Mouse (Mus musculus) fibroblast of lung, adult 2 months (primary cell): ENCODE data around the gene 4930519G04Rik.
"Not testable (repeated sequence)": the region's sequence is repeated elsewhere in the genome, so short reads cannot be mapped to it uniquely, and the experiment has no call there.

Experiments
- DNase-seq: peaks from one replicate; pipeline ENCODE4 v3.0.0-alpha.2; 2011; ENCODE audit warnings: low read depth

Gene 4930519G04Rik

GRCm38 (mm10) chr5:114913686-114914085 is 60.2 kb downstream of the 4930519G04Rik start:
- DNase-seq = no peak

DNA sequence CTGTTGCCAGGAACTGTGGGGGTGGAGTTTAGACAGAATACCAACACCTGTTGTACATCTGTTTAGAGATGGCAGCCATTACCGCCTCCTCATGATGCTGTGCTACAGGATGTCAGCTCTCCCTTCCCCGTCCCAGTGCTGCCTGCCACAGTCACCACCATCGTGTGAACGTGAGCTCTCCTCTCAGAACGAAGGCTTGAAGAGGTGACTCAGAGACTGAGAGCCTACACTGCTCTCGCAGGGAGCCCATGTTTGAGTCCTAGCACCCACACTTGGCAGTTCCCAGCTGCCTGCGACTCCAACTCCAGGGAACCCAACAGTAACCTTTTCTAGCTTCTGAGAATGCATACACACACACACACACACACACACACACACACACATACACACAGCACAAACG is 61.4 kb downstream of the 4930519G04Rik start:
- DNase-seq = no peak

GRCm38 (mm10) chr5:114915854-114916253 is 62.4 kb downstream of the 4930519G04Rik start:
- DNase-seq = no peak

- DNase-seq = no peak
Observed at GRCm38 (mm10) chr5:114916777-114917176, 63.3 kb downstream of the 4930519G04Rik start.

DNA sequence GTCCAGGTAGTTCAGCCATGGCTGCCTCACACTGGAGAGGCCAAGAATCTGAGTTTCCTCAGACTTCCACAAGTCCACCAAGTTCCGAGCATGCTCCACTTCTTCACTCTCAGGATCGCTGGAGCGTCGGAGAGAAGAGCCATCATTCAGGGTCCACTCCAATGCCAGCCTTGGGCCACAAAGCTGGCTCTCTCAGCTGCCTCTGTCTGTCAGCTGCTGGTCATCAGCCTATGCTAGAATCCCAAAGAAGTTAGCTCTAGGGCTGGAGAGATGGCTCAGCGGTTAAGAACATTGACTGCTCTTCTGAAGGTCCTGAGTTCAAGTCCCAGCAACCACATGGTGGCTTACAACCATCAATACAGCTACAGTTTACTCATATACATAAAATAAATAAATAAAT is 63.9 kb downstream of the 4930519G04Rik start:
- not testable (repeated sequence) for DNase-seq

DNA sequence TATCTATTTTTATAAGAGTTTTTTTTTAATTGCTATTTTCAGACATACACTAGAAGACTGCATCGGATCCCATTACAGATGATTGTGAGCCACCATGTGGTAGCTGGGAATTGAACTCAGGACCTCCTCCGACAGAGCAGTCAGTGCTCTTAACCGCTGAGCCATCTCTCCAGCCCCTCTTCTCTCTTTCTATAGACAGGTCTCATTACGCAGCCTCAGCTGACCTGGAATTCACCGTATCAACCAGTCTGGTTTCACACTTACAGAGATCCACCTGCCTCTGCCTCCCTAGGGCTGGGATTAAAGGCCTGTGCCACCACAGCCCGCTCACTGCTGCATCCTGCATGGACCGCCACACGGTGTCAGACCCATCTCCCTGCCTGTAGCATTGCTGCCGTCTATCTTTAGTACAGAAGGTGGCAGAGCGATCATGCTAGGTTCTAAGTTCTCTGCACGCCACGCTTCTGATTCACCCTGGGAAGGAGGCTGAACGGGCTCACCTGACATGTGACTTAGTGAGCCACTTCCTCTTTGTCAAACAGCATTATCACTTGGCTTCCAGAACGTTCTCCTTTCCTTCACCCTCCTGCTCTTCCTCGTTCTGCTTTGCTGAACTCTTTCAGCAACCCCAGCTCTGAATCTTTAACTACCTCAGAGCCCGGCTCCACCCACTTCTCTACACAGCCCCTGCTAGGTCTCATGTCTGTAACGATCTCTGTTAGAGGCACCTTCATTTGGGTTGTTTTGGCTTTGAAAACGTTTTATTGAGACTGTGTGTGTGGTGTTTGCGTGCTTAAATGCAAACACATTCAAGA is 68.3 kb downstream of the 4930519G04Rik start:
- no peak for DNase-seq

GRCm38 (mm10) chr5:114922366-114922731 is 68.9 kb downstream of the 4930519G04Rik start:
- no peak for DNase-seq

GRCm38 (mm10) chr5:114922998-114923473 is 69.6 kb downstream of the 4930519G04Rik start, which contains the start of gene Oasl1:
Gene Oasl1 (plus strand): TSS chr5:114923240.
- DNase-seq = no peak

GRCm38 (mm10) chr5:114926153-114926684 is 72.8 kb downstream of the 4930519G04Rik start:
- DNase-seq = no peak

DNA sequence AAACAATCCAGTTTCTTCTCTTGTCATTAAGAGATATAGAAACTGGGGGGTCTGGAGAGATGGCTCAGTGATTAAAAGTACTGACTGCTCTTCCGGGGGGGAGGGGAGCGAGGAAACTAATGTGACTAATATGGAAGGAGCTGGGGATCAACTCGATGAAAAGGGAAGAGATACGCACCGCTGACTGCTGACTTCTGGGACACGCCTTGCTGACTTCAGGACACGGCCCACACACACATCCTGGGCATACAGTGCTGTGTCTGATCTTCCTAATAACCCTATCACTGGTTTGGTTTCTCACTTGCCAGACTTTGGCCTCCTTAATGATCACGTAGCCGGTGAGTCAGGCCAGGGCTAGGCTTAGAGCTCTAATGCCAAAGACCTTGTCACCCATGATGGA is 73.3 kb downstream of the 4930519G04Rik start:
- no peak for DNase-seq

DNA sequence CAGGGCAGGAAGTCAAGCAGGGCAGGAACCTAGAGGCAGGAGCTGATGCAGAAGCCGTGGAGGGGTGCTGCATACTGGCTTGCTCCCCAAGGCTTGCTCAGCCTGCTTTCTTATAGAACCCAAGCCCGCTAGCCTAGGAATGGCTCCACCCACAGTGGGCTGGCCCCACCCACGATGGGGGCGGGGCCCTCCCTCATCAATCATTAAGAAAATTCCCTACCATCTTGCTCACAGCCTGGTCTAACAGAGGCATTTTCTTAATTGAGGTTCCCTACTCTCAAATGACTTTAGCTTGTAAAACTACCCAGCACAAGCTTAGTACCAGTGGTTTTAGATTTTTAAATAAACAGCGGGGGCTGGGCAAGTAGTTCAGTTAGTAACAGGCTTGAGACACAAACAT is 78.2 kb downstream of the 4930519G04Rik start:
- DNase-seq = no peak

DNA sequence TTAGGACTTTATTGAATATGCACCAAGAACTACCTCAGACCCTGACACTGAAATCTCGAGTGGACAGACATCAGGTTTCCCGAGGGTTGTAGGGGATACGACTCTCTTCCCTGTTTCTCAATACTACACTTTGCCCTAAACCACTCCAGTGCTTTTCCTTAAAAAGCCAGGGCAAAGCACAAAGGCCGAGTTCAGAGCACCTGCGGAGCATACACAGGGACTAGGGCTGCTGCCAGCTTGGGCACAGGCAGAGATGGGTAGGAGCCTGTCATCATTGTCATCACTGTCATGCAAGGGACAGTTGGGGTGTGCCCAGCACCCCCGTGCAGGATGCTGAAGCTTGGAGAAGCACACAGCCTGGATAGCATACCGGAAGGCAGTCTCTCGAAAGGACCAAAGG is 79.7 kb downstream of the 4930519G04Rik start:
- no peak for DNase-seq
